8 mouse cellular contexts compared by ENCODE assay signal in the genomic region with DNA sequence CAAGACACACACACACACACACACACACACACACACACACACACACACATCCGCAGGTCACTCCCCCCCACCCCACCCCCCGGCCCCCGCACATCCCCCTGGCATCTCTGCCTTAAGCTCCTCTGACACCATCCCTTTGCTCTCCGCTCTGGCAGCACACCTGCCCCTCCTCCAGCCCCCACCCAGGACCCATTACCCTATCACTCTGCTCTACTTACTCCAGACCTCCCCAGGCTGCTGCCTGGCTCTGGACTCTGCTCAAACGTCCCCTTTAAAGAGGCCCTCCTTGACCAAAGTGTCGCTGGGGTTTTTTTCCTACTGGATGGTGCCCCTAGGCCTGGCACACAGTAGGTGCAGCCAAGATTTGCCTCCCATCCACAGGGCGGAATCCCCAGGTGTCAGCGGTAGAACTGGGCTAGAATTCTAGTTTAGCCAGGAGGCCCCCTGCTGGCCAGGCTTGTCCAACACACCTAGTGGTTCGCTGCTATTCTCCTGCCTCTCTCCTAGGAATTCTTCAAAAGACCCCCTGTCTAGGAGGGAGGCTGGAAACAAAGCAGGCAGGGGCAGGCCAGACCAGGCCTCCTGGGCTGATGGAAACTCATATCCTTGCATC. TPM values are rescaled to one million over a fixed set of nuclear protein-coding genes. Genes with fewer than 3 reads are reported as not detected.
DNase-seq lines count a peak whose midpoint lies in the region; ATAC-seq and TF ChIP-seq lines count a peak whose summit lies in the region.

No protein-coding gene starts in this region.

- peak; percentile 68 for DNase-seq in liver
- DNase-seq in adrenal gland, postnatal 25 days: peak; percentile 78
- no peak for DNase-seq in heart, postnatal 0 days (ENCODE audit: low spot score)
- peak; percentile 78 to 79 for DNase-seq in layer of hippocampus, postnatal 10 days (ENCODE audit: low spot score in 2 of 2)
- peak; percentile 72 for DNase-seq in mesoderm, embryonic 11.5 days (ENCODE audit: low read depth, low spot score)
- DNase-seq in spleen, postnatal 4 days (ENCODE audit: low spot score in 2 of 2): peak; percentile 56 to 86

- ATAC-seq in liver, embryonic 12.5 days: no peak
- ATAC-seq in heart, postnatal 0 days (ENCODE audit: insufficient read depth, low read depth): no peak

- no peak overlapping the region for H3K4me3 ChIP-seq in liver, embryonic 12.5 days
- no peak overlapping the region for H3K4me3 ChIP-seq in embryonic fibroblast, embryonic 13.5 days (ENCODE audit: insufficient read depth, low read length)
- H3K4me3 ChIP-seq in heart, postnatal 0 days (ENCODE audit: low read depth, low read length): no peak overlapping the region

- H3K36me3 ChIP-seq in liver, embryonic 12.5 days: no peaks in the 10 kb centered on the region
- H3K36me3 ChIP-seq in heart, postnatal 0 days (replicated peaks; ENCODE audit: control insufficient read depth, insufficient read depth, low read length): no peaks in the 10 kb centered on the region

- no peak overlapping the region for H3K9ac ChIP-seq in liver, embryonic 12.5 days
- no peak overlapping the region for H3K9ac ChIP-seq in heart, postnatal 0 days (replicated peaks; ENCODE audit: low read depth, low read length)

- no peak for TF ChIP-seq POLR2A in embryonic fibroblast, embryonic 13.5 days (IDR thresholded peaks at IDR 0.05; ENCODE audit: low read depth, low read length)

- 26% methylated on average over 9 of the region's 9 CpGs for WGBS in liver, embryonic 12.5 days (ENCODE audit: insufficient replicate concordance)
- 11% methylated on average over 9 of the region's 9 CpGs for WGBS in heart, postnatal 0 days

- peaks cover 51% of the 10 kb centered on the region for H3K4me1 ChIP-seq in liver, embryonic 12.5 days
- peaks cover 5% of the 10 kb centered on the region for H3K4me1 ChIP-seq in embryonic fibroblast, embryonic 13.5 days (ENCODE audit: control insufficient read depth, insufficient read depth, low read length)
- H3K4me1 ChIP-seq in heart, postnatal 0 days (ENCODE audit: control insufficient read depth, insufficient read depth): peaks cover 25% of the 10 kb centered on the region

- no peak overlapping the region for H3K27ac ChIP-seq in liver, embryonic 12.5 days
- no peak overlapping the region for H3K27ac ChIP-seq in embryonic fibroblast, embryonic 13.5 days (ENCODE audit: insufficient read depth, low read length)
- H3K27ac ChIP-seq in heart, postnatal 0 days (ENCODE audit: low read depth): no peak overlapping the region

- no peak for TF ChIP-seq EP300 in heart, postnatal 0 days (IDR thresholded peaks at IDR 0.05; ENCODE audit: low read depth)

- 0 out of 2 replicates have a peak, but pooled peaks have one; percentile 55 for TF ChIP-seq CTCF in embryonic fibroblast, embryonic 13.5 days (IDR thresholded peaks at IDR 0.05; ENCODE audit: borderline replicate concordance, insufficient read depth, low read length)
- peak; percentile 73 for TF ChIP-seq CTCF in heart, postnatal 0 days (IDR thresholded peaks at IDR 0.05; ENCODE audit: low read depth)

- no peaks in the 10 kb centered on the region for H3K27me3 ChIP-seq in liver, embryonic 12.5 days (replicated peaks)
- no peaks in the 10 kb centered on the region for H3K27me3 ChIP-seq in heart, postnatal 0 days (ENCODE audit: control insufficient read depth, insufficient read depth, low read length)

- H3K4me2 ChIP-seq in liver, embryonic 12.5 days: no peak overlapping the region
- no peak overlapping the region for H3K4me2 ChIP-seq in heart, postnatal 0 days (ENCODE audit: low read depth, low read length)

- no peaks in the 10 kb centered on the region for H3K9me3 ChIP-seq in liver, embryonic 12.5 days (replicated peaks)
- H3K9me3 ChIP-seq in heart, postnatal 0 days (replicated peaks; ENCODE audit: control insufficient read depth, low read length): no peaks in the 10 kb centered on the region

RNA-seq across cellular contexts. Expression of a gene that starts 12.9 kb away (rescaled TPM):
- polyA plus RNA-seq in liver, embryonic 12.5 days (2016; fragmentation: Nextera tagmentation; extraction: Ambion mirVana): 16.2 TPM in 2 replicates
- 170 and 214 TPM in 2 replicates for total RNA-seq in adrenal gland, postnatal 25 days (2021)
- polyA plus RNA-seq in embryonic fibroblast, embryonic 13.5 days (2011; ENCODE audit: insufficient read length, low read depth, missing spikeins): 28.4 and 28.8 TPM in 2 replicates
- 82.4 and 166 TPM in 2 replicates for total RNA-seq in heart, postnatal 0 days (2014; rRNA removed; ENCODE audit: low replicate concordance)
- 28.1 and 37.7 TPM in 2 replicates for polyA plus RNA-seq in heart, postnatal 0 days (2015; fragmentation: Nextera tagmentation; extraction: Ambion mirVana)
- 10 to 100 TPM; 73.2 to 73.5 TPM for total RNA-seq in layer of hippocampus, postnatal 10 days (2021)
